Mouse (Mus musculus): ENCODE results near the gene Car15. TPM values are rescaled to one million over a fixed set of nuclear protein-coding genes. Genes with fewer than 3 reads are reported as not detected.

Gene Car15
- polyA plus RNA-seq, 1 experiment from 2014 or later, result 0.39 TPM

DNA sequence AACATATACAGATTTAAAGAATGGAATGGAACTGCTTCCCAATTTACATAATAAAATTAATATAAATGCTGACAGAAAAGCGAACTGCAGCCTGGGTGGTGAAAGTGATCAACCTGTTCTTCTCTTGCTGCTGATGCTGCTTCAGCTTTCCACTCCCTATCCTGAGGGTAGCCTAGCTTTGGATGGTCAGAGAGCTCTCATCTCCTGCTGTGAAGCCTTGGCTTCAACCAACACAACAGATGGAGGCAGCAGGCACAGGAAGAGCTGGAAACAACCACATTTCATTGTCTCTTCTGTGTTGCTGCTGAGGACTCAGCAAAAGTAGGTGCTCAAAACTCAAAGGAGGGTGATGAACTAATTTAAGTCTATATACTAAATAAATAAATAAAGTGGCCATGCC, 13.7 kb upstream of the Car15 start:
- TF ChIP-seq CTCF (IDR thresholded peaks at IDR 0.05; ENCODE audit: low read depth), result no peak

DNA sequence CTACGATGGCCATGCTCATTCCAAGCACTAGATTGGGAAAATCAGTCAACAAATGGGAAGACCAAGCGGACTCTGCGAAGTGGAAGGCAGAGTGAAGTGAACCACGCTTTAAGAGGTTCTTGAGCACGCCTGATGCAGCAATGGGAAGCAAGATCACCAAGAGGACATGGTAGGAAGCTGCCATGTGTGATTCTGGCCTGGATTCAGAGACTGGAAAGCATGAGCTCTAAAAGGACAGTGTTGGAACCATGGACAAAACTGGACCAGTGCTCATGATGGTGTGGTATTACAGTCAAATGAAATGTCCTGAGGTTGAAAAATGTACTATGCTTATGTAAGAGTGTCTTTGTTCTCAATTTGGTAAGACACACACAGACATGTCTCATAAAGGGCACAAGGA, 13.2 kb upstream of the Car15 start:
- no peak for ATAC-seq
- Histone ChIP-seq H3K4me2 (replicated peaks; ENCODE audit: low read depth) (no peak overlapping the region), H3K9ac (ENCODE audit: low read depth, low read length) (no peak overlapping the region), H3K27ac (ENCODE audit: low read depth, low read length) (no peak overlapping the region), H3K9me3 (ENCODE audit: control insufficient read depth) (no peaks in the 10 kb centered on the region), H3K4me3 (ENCODE audit: low read depth, low read length) (no peak overlapping the region), H3K36me3 (ENCODE audit: control insufficient read depth, insufficient read depth) (peaks cover 84% of the 10 kb centered on the region), H3K4me1 (replicated peaks; ENCODE audit: control insufficient read depth, insufficient read depth, low read length) (no peaks in the 10 kb centered on the region), H3K27me3 (replicated peaks; ENCODE audit: control insufficient read depth, insufficient read depth, low read length) (no peaks in the 10 kb centered on the region)
- 96% methylated on average over 5 of the region's 5 CpGs for WGBS
- no peak for TF ChIP-seq CTCF (IDR thresholded peaks at IDR 0.05; ENCODE audit: low read depth)

More for the DNA sequence above, 13.7 kb upstream of the Car15 start:
- no peak overlapping the region for H3K4me2 ChIP-seq (replicated peaks; ENCODE audit: low read depth)
- no peaks in the 10 kb centered on the region for H3K27me3 ChIP-seq (replicated peaks; ENCODE audit: control insufficient read depth, insufficient read depth, low read length)
- no peak overlapping the region for H3K27ac ChIP-seq (ENCODE audit: low read depth, low read length)
- 100% methylated on average over 1 of the region's 1 CpGs for WGBS
- no peaks in the 10 kb centered on the region for H3K4me1 ChIP-seq (replicated peaks; ENCODE audit: control insufficient read depth, insufficient read depth, low read length)
- peaks cover 85% of the 10 kb centered on the region for H3K36me3 ChIP-seq (ENCODE audit: control insufficient read depth, insufficient read depth)
- no peak overlapping the region for H3K9ac ChIP-seq (ENCODE audit: low read depth, low read length)
- no peak for ATAC-seq
- no peaks in the 10 kb centered on the region for H3K9me3 ChIP-seq (ENCODE audit: control insufficient read depth)
- no peak overlapping the region for H3K4me3 ChIP-seq (ENCODE audit: low read depth, low read length)

DNA sequence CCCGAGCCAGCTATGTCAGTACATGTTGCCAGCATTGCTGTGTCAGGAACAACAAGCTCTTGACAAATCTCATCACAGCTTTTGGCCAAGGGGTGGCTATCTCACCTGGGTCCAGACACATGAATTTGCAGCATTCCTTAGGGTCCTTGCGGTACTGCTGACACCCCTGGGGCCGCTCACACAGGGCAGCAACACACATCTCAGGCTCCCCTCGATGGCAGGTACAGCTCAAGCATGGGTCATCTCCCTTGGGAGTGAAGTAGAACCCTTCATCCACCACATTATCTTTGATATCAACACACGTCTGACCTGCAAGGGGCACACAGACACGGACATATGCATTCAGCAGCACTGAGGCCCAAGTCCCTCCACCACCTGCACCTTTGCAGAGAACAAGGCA, 11.3 kb upstream of the Car15 start:
- H3K27me3 ChIP-seq (replicated peaks; ENCODE audit: control insufficient read depth, insufficient read depth, low read length), result no peaks in the 10 kb centered on the region
- ATAC-seq, result no peak
- TF ChIP-seq CTCF (IDR thresholded peaks at IDR 0.05; ENCODE audit: low read depth), result no peak

DNA sequence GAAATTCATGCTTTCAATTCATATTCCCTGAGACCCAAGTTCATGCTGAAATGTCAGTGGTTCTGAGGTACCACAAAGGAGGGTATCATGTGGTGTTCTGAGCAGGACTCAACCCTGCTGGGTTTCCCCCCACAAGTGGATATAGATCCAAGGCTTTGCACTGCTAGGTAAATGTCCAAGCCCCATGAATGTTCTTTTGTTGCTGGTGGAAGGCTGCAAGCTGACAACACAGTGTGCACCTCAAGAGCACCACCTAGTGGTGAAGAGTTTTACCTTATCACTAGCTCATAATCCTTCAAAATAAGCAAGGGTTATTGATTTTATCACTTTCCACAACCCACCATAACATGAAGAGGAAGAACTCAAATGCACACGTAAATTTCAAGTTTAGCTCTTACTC, 10.8 kb upstream of the Car15 start:
- Histone ChIP-seq H3K4me2 (replicated peaks; ENCODE audit: low read depth) (no peak overlapping the region), H3K4me1 (replicated peaks; ENCODE audit: control insufficient read depth, insufficient read depth, low read length) (no peaks in the 10 kb centered on the region), H3K27ac (ENCODE audit: low read depth, low read length) (no peak overlapping the region), H3K4me3 (ENCODE audit: low read depth, low read length) (no peak overlapping the region), H3K27me3 (replicated peaks; ENCODE audit: control insufficient read depth, insufficient read depth, low read length) (no peaks in the 10 kb centered on the region), H3K9me3 (ENCODE audit: control insufficient read depth) (no peaks in the 10 kb centered on the region), H3K36me3 (ENCODE audit: control insufficient read depth, insufficient read depth) (peaks cover 86% of the 10 kb centered on the region), H3K9ac (ENCODE audit: low read depth, low read length) (no peak overlapping the region)
- 18% methylated on average over 1 of the region's 1 CpGs for WGBS
- TF ChIP-seq CTCF (IDR thresholded peaks at IDR 0.05; ENCODE audit: low read depth), result peak; percentile 88
- no peak for ATAC-seq

More for the DNA sequence above, 11.3 kb upstream of the Car15 start:
- peaks cover 86% of the 10 kb centered on the region for H3K36me3 ChIP-seq (ENCODE audit: control insufficient read depth, insufficient read depth)
- 83% methylated on average over 6 of the region's 6 CpGs for WGBS
- no peak overlapping the region for H3K4me3 ChIP-seq (ENCODE audit: low read depth, low read length)
- no peaks in the 10 kb centered on the region for H3K9me3 ChIP-seq (ENCODE audit: control insufficient read depth)
- no peak overlapping the region for H3K27ac ChIP-seq (ENCODE audit: low read depth, low read length)
- H3K4me2 ChIP-seq (replicated peaks; ENCODE audit: low read depth), result no peak overlapping the region
- H3K9ac ChIP-seq (ENCODE audit: low read depth, low read length), result no peak overlapping the region
- H3K4me1 ChIP-seq (replicated peaks; ENCODE audit: control insufficient read depth, insufficient read depth, low read length), result no peaks in the 10 kb centered on the region

DNA sequence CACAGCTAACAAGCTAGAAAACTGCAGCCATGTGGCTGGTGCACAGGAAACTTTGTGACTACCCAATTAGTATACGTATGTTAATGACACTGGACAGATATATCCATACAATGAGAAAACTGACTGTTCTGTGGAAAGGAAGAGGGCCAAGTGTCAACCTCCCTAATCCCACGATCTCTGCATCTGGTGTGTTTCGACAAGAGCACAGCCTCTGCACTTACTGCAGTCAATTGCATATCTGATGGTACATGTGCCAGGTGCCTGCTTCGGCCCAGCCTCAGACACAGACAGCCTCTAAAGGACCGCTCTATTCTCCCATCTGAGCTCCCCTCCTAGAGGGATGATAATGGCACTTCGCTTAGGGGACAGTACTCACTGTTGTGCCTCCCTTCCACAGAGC, 10.3 kb upstream of the Car15 start:
- no peak overlapping the region for H3K4me2 ChIP-seq (replicated peaks; ENCODE audit: low read depth)
- H3K4me3 ChIP-seq (ENCODE audit: low read depth, low read length), result no peak overlapping the region
- H3K9ac ChIP-seq (ENCODE audit: low read depth, low read length), result no peak overlapping the region
- no peak for TF ChIP-seq CTCF (IDR thresholded peaks at IDR 0.05; ENCODE audit: low read depth)
- H3K36me3 ChIP-seq (ENCODE audit: control insufficient read depth, insufficient read depth), result peaks cover 87% of the 10 kb centered on the region
- ATAC-seq, result no peak
- WGBS, result 94% methylated on average over 6 of the region's 6 CpGs
- no peaks in the 10 kb centered on the region for H3K9me3 ChIP-seq (ENCODE audit: control insufficient read depth)
- H3K27me3 ChIP-seq (replicated peaks; ENCODE audit: control insufficient read depth, insufficient read depth, low read length), result no peaks in the 10 kb centered on the region
- H3K4me1 ChIP-seq (replicated peaks; ENCODE audit: control insufficient read depth, insufficient read depth, low read length), result no peaks in the 10 kb centered on the region
- H3K27ac ChIP-seq (ENCODE audit: low read depth, low read length), result no peak overlapping the region

DNA sequence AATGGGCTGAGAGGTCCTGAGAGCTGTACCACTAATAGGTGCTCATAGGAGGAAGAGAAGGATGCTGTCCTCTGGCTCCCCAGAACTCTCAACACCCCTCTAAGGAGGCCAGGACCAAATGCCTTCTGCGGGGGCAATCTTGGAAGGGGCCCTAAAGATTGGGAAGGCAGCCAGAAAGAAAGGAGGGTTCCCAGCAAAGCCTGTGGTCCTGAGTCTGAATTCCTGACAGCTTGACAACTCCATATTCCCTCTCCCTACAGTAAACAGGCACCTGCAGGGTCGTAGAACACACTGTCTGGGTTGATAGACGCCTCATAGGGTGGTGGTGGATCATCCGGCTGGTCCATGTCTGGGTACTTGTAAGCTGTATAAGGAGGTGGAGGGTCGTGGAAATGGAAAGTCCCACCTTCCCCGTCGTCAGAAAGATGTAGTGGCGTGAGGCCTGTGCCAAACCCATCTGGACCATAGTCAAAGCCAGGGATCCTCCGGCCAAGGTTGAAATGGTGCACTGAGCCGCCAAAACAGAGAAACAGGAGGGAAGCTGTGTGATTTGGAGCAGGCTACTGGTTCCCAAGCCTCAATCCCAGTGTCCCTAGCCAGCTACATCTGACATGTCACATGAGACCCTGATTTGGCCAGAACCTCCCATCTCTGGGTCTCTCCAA, 5.7 kb upstream of the Car15 start:
- Histone ChIP-seq H3K4me1 (replicated peaks; ENCODE audit: control insufficient read depth, insufficient read depth, low read length) (no peaks in the 10 kb centered on the region), H3K27ac (ENCODE audit: low read depth, low read length) (no peak overlapping the region), H3K4me3 (ENCODE audit: low read depth, low read length) (no peak overlapping the region), H3K4me2 (replicated peaks; ENCODE audit: low read depth) (no peak overlapping the region), H3K36me3 (ENCODE audit: control insufficient read depth, insufficient read depth) (peaks cover 73% of the 10 kb centered on the region), H3K27me3 (replicated peaks; ENCODE audit: control insufficient read depth, insufficient read depth, low read length) (no peaks in the 10 kb centered on the region), H3K9me3 (ENCODE audit: control insufficient read depth) (no peaks in the 10 kb centered on the region), H3K9ac (ENCODE audit: low read depth, low read length) (no peak overlapping the region)
- TF ChIP-seq CTCF (IDR thresholded peaks at IDR 0.05; ENCODE audit: low read depth), result no peak
- WGBS, result 84% methylated on average over 10 of the region's 10 CpGs
- no peak for ATAC-seq

All from intestine, postnatal 0 days (tissue).